15 mouse cellular contexts compared by ENCODE assay signal in genomic region chr12:33250197-33250596, GRCm38 (mm10).
"Had no signal": no experiment of that assay in that cellular context is flagged by ENCODE, and none has a peak within 500 bp of the region (broad histone marks: within the 10 kb centered on the region; RNA-seq: fewer than 3 reads in every experiment).

No protein-coding gene starts in this region.

- H3K4me3 ChIP-seq: neural tube, embryonic 15.5 days; stomach, embryonic 15.5 days had no signal

- H3K4me2 ChIP-seq: neural tube, embryonic 15.5 days; stomach, embryonic 15.5 days had no signal

- DNase-seq: retina, postnatal 1 day; right cerebral cortex, adult 18-20 months; right cerebral cortex, postnatal 14 days; right cerebral cortex, postnatal 25 days; right cerebral cortex, postnatal 4 days; spleen, adult 18-20 months; thymus, adult 18-20 months; thymus, adult 2 months; thymus, postnatal 14 days; thymus, postnatal 25 days; thymus, postnatal 36 days; thymus, postnatal 4 days had no signal

- H3K9ac ChIP-seq: neural tube, embryonic 15.5 days; stomach, embryonic 15.5 days had no signal

- H3K9me3 ChIP-seq: neural tube, embryonic 15.5 days; stomach, embryonic 15.5 days had no signal

- H3K27me3 ChIP-seq: neural tube, embryonic 15.5 days; stomach, embryonic 15.5 days had no signal

- H3K27ac ChIP-seq: neural tube, embryonic 15.5 days; stomach, embryonic 15.5 days; stomach, postnatal 0 days had no signal

- H3K36me3 ChIP-seq: neural tube, embryonic 15.5 days; stomach, embryonic 15.5 days had no signal
